Mouse (Mus musculus) B cell, adult 2 months (primary cell): ENCODE results near the gene Mrgprb8.
"Not testable (repeated sequence)": the region's sequence is repeated elsewhere in the genome, so short reads cannot be mapped to it uniquely, and the experiment has no call there.

ENCODE experiments used
- DNase-seq, 2 experiments: peaks; one replicate each; pipeline ENCODE4 v3.0.0; 2022

The Mrgprb8 gene

GRCm38 (mm10) chr7:48388226-48388625, at the start of gene Mrgprb8:
Mrgprb8 (plus strand) TSS chr7:48388526.
- DNase-seq, result no peak

DNA sequence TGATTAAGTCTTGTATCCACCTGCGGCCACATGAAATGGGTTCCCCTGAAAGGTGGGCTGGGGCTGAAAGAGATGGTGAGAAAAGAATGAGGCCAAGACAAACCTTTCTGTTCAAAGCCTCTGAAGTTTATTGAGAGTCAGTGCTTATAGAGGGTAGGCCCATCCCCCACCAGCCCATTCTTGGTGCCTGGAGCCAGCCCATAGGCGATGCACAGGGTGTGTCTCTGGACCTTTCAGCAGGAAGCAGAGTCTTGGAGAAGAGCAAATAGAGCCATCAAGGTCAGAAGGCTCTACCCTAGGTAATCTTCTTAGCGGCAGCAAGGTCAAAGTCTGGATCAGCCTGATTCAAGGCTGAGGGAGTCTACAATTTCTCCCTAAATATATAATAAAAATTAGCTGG, 47.6 kb downstream of the Mrgprb8 start:
- DNase-seq, result not testable (repeated sequence)

GRCm38 (mm10) chr7:48436581-48436980, 48.3 kb downstream of the Mrgprb8 start:
- no peak for DNase-seq
